Mouse (Mus musculus) heart, adult 11 months (tissue): ENCODE results near the gene Tenm3.

ENCODE experiments used
- DNase-seq: peaks from one replicate; pipeline ENCODE4 v3.0.0; 2022

Tenm3 gene

GRCm38 (mm10) chr8:48240917-48241531 lies 602.7 kb downstream of the Tenm3 start:
- peak; percentile 80 for DNase-seq

DNA sequence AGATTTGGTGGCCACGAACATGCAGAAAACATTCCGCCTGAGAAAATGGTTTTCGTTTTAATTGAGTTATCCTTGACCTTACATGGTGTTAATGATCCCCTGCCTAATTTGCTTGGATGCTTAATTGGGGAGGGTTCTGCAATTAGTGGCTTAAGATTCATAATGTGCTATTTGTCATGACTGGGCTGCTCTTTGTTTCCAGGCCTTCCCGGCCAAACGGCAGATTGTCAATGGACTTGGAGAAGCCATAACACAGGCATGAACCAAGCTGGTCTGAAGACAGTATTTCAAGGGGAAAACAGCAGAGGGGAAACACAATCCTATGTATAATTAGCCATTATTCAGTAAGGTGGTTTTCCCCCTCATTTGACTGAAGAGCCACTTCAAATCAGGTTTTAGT lies 606.8 kb downstream of the Tenm3 start:
- no peak for DNase-seq

- DNase-seq = no peak
Measured at GRCm38 (mm10) chr8:48232927-48233326, 610.8 kb downstream of the Tenm3 start.

GRCm38 (mm10) chr8:48231882-48232281 lies 611.9 kb downstream of the Tenm3 start:
- no peak for DNase-seq

- no peak for DNase-seq
Measured at GRCm38 (mm10) chr8:48231389-48231788, 612.4 kb downstream of the Tenm3 start.

- DNase-seq = no peak
Measured at GRCm38 (mm10) chr8:48228676-48229075, 615.1 kb downstream of the Tenm3 start.

GRCm38 (mm10) chr8:48224753-48225152 lies 619.0 kb downstream of the Tenm3 start:
- no peak for DNase-seq

DNA sequence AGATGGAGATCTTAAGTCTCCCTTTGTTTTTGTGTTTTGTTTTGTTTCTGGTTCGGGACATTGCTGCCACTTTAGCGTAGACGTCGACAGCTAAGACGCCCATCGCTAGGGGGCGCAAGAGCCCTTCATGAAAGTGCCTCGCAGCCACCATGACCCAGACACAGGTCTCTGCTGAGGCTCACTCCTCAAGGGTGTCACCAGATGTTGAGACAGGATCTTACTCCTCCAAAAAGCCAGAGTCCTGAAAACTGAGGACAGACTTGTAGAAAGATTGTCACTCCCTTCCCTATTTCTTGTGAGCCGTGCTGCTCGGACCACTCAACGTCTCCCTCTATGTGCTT lies 621.4 kb downstream of the Tenm3 start:
- peak; percentile 95 for DNase-seq

DNA sequence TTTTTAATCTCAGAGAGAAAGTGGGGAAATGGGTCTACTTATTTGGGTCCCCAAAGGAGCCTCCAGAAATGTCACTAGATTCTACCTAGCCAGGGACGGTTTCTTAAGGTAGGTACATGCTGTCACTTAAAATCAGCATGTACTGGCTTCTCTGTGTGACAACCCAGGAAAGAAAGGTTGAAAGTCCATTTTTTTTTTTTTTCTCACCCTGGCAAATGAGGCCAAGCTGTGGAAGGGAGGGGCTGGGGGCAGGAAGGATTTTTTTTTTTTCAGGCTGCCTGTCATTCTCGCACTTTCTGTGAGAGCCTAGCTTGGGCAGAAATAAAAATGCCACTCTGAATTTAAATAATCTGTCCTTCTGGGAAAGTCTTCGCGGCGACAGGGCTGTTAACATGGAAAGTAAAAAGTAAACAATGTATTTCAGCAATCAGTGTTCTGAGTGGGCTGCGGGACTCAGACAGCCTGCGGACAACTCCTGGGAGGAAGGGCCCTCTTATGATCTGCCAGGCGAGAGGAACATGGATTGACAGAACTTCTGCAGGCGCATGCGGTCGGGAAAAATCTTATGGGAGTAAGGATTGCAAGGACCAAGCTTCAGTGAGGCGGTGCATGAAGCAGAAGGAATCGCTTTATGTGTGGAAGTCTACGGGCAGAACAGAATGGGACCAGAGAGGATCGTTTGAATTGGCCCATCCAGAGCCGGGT lies 621.9 kb downstream of the Tenm3 start:
- peak; percentile 88 for DNase-seq

- DNase-seq = peak; percentile 87
Measured at GRCm38 (mm10) chr8:48221304-48221703, 622.4 kb downstream of the Tenm3 start.

GRCm38 (mm10) chr8:48220529-48221181 lies 623.1 kb downstream of the Tenm3 start:
- DNase-seq = no peak

- peak; percentile 70 for DNase-seq
Measured at GRCm38 (mm10) chr8:48215071-48215501, 628.7 kb downstream of the Tenm3 start.

DNA sequence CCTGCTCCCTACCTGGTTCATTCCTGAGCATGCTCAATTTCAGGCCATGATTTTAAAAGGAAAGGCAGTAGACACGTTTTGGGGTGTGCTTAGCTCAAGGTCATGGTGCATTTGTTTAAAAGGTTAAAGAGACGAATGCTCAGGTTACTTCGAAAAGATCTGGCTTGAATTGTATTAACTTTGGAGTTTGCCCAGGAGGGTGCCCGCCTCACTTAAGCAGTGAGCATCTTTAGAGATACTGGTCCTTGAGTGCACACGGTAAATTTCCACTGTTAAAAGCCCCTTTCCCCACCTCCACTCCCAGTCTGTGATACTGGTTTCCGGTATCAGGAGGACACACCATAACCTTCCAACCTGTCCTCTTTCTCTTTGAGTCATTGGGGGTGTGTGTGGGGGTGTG lies 629.4 kb downstream of the Tenm3 start:
- DNase-seq = peak; percentile 45

DNA sequence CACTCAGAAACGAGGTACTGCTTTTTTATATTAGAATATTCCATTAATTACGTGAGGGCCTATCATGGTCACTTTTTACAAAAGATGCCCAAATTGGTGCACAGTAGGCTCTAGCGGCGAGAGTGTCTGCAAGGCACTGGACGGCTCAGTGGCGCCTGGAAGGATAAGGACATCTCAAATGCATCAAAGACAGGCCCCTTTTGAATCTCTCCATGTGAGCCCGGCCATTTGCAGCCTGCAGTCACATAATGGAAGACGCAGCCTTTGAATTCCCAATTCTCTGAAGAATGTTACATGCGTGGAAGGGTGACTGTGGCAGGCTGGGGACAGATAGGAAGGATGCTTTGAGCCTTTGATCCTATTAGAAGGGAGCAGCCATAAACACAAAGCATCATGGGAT lies 631.8 kb downstream of the Tenm3 start:
- peak; percentile 56 for DNase-seq

GRCm38 (mm10) chr8:48207567-48207966 lies 636.2 kb downstream of the Tenm3 start:
- DNase-seq = peak; percentile 94

DNA sequence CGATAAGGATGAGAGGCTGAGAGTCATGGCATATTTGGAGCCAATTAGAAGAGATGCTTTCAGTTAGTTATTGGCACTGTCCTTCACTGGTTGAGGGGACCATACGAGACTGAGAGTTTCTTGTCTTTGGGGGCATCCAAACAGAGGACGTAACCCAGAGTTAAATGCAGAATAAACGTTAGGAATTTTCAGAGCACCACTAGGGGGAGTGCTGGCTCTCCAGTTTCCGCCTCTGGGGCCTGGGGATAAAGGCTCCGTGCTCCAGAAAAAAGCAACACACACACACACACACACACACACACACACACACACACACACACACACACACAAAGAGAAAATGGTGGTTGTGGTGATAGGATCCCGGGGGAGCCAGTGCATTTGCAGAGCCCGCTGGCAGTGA lies 636.8 kb downstream of the Tenm3 start:
- DNase-seq = peak; percentile 82

GRCm38 (mm10) chr8:48204838-48205345 lies 638.9 kb downstream of the Tenm3 start:
- peak; percentile 8 for DNase-seq

- peak; percentile 88 for DNase-seq
Measured at GRCm38 (mm10) chr8:48204114-48204837, 639.5 kb downstream of the Tenm3 start.

DNA sequence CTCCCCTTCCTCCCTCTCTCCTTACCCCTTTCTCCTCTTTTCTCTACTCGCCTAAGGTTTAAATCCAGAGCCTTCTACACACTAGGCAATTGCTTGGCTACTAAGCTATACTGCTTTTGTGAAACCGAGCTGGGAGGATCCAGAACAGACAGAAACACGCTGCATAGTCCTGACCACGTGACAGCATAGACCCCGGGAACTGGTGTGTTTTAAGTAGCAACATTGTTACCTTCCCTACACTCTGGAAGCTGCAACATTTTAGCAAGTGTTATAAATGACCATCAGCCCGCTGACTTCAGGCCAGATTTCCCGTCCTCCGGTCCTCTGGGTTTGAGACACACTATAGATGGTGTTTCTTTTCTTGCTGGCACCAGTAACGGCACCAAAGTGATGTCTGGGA lies 640.1 kb downstream of the Tenm3 start:
- DNase-seq = peak; percentile 59

- peak; percentile 77 for DNase-seq
Measured at GRCm38 (mm10) chr8:48203161-48203560, 640.6 kb downstream of the Tenm3 start.

DNA sequence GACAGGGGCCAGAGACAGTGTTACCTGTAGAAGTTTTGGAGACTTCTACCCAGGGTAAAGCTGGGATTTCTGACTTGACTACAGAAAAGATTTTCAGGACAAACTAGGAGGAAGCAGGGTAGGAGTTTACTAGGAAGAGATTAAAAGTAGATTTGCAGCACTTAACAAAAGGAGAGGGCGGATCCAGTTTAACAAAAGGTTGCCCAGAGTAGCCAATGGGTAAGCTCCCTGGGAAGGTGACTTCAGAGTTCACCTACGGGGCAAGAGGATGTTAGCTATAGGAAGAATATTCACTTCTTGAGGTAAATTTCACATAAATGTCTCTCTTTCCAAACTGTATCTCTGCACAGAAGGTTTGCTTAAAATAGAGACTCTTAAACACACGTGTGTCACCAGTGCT lies 641.1 kb downstream of the Tenm3 start:
- no peak for DNase-seq

GRCm38 (mm10) chr8:48199171-48199570 lies 644.6 kb downstream of the Tenm3 start:
- DNase-seq = peak; percentile 82

DNA sequence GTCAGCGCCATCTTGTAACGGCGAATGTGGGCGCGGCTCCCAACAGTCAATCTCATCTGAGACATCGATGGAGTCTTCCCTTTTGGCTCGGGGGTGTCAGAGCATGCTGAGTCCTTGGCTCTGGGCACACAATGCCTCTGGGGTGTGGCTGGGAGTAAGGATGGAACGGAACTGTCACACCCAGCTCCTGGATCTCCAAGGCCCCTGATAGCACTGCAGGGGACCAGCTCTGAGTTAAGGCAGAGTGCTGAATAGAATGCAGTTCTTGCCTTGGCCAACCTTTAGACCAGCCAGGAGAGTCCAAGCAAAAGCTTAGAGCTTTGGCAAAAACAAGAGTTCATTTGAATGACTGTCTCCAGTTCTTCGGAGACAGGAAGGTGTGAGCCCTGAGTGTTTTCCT lies 647.8 kb downstream of the Tenm3 start:
- peak; percentile 22 for DNase-seq
